Mouse (Mus musculus): Measurements from ENCODE around the gene Cdh13.

Cdh13 gene

DNA sequence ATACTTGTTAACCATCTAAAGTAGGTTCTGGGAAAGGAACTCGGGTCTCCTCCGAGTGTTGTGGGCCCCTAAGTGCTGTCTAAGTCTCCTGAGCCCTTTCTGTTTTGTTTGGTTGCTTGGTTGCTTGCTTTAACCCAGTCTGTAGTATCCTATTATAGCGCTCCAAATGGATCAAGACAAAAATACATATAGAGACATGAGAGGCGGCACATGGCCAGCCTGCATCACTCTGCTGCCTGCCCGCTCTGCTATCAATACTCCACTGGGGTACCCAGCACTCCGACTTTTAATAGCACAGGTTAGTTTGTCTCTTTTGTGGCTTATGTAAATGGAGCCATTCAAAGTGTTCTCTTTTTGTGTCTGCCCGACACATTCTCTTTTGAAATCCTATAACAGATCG is 285.8 kb downstream of the Cdh13 start:
- DNase-seq (ENCODE audit: low spot score): no peak

DNA sequence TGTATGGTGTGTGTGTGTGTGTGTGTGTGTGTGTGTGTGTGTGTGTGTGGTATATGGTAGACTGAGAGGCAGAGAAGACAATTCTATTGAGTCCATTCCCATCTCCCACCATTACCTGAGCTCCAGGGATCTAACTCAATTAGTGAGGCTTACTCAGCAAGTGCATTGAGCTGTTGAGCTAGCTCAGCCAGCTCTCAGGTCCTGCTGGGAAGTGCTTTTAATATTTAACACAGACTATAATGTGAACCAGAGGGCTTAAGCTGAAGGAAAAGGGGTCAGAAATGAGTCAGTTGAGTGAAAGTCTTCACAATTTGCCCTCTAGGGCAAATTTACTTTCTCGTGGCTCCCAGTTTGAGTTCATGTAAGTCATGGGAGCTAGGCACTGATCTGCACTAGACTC is 297.7 kb downstream of the Cdh13 start:
- DNase-seq (ENCODE audit: low spot score): no peak

DNA sequence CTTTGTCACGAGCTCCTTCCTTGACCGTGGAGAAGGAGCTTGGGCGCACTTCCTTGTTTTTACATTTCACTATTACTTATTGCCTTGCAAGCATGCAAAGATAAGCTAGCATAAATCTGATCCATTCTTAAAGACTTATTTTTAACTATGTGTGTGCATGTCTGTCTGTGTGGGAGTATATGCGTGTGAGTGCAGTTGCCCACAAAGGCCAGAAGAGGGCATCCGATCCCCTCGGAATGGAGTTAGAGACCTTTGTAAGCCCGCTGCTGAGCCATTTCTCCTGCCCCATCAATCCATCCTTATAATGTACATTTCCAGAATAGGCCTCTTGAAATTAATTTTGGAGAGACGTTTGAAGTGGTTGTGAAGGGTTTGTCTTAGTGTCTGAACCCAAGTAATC is 298.7 kb downstream of the Cdh13 start:
- no peak for DNase-seq (ENCODE audit: low spot score)

DNA sequence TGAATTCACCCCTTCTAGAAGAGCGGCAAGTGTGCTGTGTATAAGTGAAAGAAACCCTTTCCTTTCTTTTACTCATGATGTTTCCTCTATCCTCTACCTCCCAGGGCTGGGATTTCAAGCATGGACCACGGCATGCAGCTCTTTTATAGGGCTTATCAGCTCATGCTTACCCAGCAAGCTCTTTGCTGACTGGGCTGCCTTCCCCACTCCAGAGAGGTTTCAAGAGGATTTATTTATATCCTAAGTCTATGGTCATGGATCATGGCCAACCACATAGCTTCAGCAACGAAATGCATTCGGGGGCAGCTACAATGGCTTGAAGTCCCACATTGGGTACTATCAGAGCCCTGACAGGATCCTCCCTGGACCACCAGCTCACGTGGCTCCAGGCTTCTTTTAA is 304.4 kb downstream of the Cdh13 start:
- no peak for DNase-seq (ENCODE audit: low spot score)

DNA sequence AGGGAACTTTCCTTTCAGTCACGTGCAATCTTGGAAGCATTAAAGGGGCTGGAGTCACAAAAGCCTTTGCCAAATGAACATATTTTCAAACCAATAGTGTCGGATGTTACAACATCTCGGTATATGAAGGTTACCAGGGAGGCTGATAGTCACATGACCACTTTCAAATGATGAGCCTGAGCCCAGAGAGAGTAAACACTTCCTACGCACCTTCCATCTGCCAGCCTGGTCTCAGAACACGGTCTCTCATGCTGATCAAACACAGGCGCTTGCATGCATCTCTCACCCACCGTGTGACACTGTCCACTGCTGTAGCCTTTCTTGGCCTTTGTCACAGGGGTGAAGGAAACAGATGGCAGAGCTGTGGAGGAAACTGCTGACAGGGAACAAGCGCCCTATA is 313.3 kb downstream of the Cdh13 start:
- DNase-seq (ENCODE audit: low spot score): no peak

DNA sequence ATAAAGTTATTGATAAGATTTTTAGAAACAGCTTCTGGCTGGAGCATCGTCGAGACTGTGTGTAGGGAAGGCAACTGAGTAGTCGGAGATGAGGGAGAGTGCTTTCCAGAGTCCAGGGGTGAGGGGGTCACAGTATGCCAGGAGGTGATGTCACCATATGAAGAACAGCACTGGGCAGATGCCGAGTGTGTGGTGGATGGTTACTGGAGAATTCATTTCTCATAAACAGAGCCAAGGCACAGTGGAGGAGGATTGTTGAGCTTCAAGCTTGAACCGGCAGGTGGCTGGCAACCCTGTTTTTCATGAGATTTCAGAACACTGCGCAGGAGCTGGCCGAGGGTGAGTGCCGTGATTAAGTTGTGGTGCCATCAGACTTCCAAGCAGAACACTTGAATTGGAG is 317.8 kb downstream of the Cdh13 start:
- DNase-seq (ENCODE audit: low spot score): no peak

DNA sequence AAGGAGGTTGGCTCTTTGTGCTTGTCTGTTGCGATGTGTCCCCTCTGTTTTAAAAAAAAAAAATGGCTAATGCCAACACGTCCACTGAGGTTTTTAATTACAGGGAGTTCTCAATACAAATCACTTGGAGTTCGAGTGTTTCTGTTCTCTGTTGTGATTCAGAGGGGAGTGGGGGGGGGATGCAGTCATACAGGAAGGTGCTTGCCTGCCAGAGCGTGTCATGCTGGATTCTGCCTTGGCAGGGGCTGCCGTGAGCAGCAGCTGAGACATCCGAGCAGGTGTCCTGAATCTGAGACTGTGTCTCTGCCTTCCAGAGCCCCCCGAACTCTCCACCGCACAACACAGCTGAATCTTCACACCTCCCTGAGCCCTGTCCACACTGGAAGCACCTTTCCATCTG is 318.5 kb downstream of the Cdh13 start:
- DNase-seq (ENCODE audit: low spot score): no peak

DNA sequence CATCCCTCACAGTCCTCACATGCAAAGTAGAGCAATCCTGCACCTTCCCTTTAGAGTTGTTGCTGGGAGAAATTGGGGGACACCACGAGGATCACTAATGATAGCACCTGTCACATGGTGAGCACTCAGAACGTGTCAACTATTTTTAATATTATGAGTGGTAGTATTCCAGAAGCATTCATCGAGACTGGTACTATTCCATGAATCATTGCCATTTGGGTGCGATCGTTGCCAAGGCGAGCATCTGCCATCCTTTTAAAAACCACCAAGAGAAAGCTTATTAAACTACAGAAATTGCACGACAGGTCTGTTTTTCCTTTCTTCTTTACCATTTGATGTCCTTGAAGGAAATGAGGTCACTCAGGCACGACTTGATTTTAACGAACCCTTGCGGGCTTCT is 328.0 kb downstream of the Cdh13 start:
- DNase-seq (ENCODE audit: low spot score): no peak

DNA sequence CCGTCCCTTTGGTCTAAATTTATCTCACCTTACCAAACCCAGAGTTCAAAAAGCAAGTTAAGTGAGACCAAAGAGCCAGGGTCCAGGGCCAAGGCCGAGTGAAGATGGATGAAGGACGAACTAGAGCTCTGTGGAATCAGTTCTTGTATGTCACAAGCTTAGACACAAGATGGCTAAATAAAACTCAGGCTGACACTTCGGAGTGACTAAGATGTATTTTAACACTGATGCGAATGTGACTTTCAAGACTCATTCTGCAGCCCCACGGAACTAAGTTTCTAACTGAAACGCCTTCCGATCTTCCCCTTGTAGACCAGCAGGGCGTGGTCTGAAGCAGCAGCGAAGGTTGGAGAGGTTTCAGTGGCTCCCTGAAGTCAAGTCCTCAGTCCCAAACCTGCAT is 334.7 kb downstream of the Cdh13 start:
- no peak for DNase-seq (ENCODE audit: low spot score)

DNA sequence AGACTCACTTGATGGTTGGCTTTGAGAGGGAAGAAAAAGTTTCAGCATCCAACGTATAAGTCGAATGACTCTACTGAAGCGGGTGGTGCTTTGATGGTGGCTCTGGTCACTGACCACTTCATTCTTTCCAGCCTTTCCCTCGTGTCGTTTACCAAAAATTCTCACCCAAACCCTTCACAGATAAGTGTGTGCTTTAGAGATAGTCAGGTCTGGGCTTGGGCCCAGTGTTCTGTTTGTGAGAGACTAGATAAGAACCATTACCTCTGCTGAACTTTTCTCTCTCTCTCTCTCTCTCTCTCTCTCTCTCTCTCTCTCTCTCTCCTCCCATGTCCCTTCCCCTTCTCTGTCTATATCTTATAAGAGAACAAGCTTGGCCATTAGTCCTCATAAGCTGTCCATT is 342.9 kb downstream of the Cdh13 start:
- DNase-seq (ENCODE audit: low spot score): no peak

DNA sequence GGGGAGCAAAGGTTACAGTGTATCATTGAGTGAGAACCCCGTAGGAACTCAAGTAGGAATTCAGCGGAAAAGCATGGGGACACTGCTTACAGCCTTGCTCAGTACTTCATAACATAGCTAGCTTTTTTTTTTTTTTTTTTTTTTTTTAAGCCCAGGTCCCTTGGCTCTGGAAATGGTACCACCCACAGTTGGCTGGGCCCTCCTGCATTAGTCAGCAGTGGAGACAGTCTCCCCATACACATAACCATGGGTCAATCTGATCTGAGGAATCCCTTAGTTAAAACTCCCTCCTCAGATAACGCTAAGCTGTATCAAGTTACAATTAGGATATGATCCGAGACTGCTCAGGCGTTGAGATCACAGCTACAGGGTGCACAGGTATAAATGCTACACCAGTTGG is 344.2 kb downstream of the Cdh13 start:
- DNase-seq (ENCODE audit: low spot score): no peak

DNA sequence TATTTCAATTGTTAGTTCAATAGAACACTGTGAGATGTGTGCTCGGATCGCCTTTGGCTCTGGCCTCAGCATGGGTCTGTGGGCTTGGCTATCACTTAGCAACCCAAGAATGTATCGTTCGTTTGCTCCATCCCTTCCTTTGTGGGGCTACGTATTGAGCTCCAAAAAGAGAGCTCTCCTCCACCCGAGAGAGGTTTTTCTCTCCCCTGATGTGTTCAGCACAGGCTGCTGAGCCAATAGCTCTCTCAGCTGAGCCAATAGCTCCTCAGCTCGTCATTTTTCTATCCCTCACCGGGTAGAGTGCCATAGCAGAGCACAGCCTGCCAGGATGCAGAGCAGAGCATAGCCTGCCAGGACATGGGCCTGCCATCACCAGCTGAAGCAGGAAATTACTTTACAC is 345.2 kb downstream of the Cdh13 start:
- no peak for DNase-seq (ENCODE audit: low spot score)

DNA sequence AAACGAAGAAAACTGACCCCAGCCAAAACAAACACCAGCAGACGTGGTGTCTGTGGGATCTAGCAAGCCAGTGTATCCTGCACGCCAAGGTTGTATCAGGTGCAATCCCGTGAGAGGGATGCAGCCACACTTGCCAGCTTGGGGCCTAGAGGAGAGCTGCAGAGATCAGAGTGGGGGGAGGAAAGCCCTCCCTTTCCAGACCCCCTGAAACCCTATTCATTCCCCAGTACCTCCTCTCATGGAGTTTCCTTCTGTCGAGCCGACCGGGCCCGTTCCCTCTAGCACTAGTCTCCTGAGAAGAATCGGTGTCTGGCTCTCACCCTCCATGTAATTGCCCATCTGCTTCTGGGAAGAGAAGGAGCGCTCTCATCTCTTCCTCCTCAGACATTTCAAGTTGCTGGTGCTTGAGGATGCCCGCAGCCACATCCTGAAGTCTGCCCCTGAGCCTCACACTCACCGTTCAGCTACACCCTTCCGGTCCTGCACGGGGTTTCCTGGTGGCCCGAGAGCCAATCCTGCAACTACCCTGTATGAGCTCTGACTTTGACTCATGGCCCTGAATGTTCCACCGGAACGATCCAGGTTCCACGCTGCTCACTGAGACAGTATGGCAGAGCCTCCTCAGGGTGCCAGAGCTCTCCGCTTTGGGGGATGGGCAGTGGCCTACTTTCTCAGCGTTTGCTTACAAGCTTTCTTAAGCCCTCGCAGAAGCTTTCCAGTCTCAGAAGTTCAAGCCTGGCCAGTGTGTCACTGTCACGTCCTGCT is 351.9 kb downstream of the Cdh13 start:
- DNase-seq (ENCODE audit: low spot score): no peak

DNA sequence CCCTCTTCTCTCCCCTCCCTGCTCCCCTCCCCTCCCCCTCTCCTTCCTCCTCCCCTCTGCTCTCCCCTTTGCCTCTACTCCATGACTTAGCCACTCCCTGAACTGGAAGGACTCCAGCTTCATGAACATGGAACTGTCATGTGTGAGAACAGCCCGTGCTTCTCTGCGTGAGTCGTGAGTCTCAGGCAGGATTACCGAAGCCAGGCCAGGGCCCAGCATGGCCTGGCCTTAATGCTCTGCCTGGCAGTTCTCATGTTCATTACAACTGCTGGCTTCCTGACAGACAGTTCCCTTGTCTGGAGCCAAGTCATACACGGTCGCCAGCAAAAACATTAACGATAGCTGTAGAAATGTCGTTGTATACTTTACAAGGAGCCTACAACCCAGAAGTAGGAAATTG is 356.1 kb downstream of the Cdh13 start:
- DNase-seq (ENCODE audit: low spot score): no peak

DNA sequence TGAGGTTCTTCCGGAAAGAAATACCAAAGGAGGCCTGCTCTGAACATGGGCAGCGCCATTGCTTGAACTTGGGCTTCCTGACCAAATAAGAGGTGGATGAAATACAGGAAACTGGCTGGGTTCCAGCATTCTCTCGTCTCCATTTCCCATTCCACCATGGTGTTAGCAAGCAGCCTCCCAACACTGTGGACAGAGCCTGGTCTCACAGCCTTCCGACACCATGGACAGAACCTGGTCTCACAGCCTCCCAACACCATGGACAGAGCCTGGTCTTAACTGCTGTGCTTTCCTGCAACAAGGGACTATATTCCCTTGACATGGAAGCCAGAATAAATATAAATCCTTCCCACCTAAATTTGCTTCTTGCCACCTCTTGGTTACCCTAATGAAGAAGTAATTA is 358.3 kb downstream of the Cdh13 start:
- no peak for DNase-seq (ENCODE audit: low spot score)

DNA sequence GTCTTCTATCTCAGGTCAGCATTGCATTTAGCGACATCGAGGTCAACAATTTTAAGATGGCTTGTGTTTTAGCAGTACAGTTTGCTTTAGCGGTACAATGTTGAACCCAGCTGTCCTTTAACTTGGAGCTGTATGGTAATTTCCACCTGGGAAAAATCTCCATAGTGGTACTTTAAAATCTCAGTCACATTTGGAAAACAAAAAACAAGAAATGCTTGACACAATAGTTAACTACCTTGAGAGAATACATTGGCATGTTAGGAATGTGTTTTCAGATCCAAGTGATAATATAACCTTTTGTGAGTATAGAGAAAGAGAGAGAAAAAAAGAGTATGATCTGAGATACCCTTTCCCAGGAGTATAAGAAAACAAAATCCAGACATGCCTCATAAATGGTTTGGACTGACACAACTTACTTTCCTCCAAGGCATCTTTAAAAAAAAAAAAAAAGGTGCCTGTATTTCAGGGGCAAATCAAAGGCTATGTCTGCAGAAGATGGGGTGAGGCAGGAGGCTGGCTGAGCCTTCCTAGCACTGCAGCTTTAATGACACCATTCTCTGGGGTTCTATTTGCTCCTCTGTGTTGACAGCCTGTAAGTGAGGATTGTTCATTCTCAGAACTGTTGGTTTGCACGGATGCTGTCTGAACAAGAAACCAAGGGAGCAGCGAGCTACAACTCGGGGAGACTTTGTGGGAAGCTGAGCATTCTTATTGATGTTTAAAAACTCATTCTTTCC is 365.4 kb downstream of the Cdh13 start:
- no peak for DNase-seq (ENCODE audit: low spot score)

DNA sequence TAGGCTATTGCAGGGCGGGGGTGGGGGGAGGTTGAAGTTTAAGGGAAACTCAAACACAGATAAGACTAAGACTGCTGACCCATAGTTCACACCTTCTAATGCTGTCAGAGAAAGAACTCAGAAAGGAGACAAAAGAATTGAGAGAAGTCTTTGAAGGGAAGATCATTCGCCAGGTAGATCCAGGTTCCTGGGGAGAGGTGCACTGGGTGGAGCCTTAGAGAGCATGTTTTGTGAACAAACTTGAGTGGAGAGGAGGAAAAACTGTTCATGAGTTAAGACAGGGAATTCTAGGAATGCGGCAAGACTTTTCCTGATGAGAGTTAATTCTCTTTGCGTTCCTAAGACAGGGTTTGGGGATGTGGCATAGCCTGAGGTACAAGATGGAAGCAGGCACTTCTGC is 366.4 kb downstream of the Cdh13 start:
- no peak for DNase-seq (ENCODE audit: low spot score)

DNA sequence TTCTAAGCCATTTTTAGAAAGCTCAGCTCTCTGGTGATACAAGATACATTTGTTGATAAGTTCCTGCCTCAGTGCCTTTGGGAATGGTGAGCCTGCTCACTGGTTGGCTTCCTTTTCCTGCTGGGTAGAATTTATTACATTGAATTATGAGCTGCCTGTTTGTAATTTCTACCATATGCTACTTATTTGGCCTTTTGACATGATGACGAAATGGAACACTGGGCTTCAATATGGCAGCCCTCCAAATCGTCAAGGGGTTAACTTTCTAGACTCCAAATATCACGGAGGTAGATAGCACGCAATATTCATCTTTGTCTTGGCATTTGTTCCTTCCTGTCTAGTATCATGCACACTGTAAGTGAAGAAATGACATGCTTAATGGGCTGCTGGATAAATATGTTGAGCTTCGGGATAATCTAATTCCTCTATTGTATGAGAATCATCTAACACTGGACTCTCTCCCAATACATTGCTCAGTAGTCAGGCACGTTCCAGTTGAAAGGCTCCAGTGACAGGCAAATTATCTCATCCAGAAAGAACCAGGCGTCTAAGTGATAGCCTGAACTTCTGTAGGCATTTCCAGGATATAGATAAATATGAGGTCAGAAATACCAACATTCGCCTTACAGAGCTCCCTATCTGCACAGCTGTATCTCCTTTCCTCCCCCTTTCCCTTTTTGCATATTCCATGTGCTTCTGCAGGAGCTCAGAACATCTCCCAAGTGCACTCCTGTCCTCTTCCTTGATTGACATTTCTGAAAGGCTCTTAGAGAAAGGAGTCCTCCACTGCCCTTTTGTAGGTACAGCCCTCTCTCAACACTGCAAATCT is 378.7 kb downstream of the Cdh13 start:
- no peak for DNase-seq (ENCODE audit: low spot score)

DNA sequence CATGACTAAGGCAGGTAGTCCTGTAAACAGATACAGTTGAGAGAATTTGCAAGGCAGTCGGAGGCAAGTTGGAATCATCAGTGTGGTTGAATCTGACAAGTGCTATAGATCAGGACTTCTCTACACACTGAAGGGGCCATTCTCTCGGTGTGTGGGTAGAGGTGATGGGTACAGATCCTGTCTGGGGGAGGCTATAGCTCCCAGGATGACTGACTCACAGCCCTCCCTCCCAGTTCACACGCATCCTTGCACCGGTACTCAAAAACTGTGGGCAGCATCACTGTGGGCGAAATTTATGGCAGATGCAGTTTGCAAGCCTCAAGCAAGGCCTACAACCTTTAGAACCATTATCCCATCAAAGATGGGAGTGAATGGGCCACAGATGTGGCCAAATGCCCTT is 381.5 kb downstream of the Cdh13 start:
- no peak for DNase-seq (ENCODE audit: low spot score)

DNA sequence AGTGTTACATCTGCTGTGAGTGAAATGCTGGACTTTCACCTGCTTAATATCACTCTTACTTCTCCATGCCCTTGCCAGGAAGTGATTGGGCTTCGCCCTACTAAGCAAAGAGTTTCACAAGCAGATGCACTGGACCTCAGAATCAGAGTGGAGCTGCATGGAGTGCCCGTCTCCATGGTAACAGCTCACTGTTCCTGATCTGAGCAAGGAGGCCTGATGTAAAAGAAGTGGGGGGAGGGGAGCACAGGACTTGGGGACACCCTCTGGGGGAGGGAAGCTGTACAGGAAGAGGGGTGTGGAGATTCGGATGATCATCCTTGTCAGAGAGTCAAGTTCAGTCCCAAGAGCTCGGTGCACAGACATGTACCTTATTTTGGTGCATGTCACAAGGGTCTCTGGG is 384.2 kb downstream of the Cdh13 start:
- no peak for DNase-seq (ENCODE audit: low spot score)

DNA sequence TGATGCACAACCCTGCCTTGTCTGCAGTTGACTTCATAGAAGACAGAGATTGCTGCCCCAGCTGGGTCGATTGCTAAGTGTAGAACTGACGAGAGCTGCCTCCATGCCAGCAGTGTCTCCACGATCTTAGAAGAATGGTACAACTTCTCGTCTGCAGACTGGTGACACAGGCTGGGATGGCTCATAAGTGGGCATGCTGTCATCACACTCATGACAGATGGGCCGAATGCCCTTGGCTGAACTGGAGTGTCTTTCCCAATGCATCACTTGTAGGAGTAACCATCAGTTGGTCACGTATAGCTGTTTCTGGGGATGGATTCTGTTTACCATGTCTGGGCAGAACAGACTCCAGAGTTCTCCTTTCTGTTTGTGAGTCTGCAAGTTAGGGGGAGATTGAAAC is 392.7 kb downstream of the Cdh13 start:
- DNase-seq (ENCODE audit: low spot score): no peak

DNA sequence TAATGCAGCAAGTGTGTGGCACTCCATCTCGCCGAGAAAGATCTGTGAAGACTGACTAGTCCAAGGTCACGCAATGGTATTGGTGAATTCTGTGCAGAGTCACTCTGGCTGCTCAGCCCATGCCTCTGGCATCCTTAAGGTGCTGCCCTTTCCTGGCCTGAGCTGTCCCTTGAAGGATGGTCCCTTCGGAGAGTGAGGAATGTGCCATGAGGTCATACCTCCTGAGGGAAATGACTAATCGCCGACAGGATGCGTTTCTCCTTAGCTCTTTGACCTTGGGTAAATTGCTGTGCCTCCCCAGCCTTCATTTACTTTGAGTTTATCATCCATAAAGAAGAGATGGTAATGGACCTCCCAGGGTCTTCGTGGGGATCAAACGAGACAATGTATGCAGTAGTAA is 395.8 kb downstream of the Cdh13 start:
- DNase-seq (ENCODE audit: low spot score): no peak

DNA sequence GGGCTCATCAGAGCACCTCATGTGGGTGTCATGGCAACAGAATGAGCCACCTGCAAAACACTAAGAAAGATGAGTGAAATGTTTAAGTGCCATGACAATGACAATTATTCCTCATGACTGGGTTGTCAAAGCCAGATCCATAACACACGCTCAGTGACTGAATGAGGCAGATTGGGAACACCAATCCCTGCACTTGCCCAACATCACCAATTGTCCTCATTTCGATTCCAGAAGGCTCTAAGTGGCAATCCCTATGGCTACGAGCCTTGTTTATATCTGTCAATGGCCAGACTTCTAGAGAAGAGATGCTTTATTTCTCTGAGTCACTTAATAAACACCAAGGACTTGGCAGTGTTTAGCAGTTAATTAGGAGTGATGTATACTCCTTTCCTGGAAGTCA is 399.9 kb downstream of the Cdh13 start:
- no peak for DNase-seq (ENCODE audit: low spot score)
